Mouse (Mus musculus) E14TG2a.4 (cell line): ENCODE data around the gene Frmd4b.

Experiments used
- CTCF ChIP-seq: conservative IDR thresholded peaks from 2 replicates; pipeline ENCODE4 v1.5.1; 2014; ENCODE audit warnings: low read length
- NANOG ChIP-seq: IDR thresholded peaks from 2 replicates; pipeline ENCODE4 v1.6.1; 2014; ENCODE audit warnings: borderline replicate concordance, low read length, mixed read lengths
- POU5F1 ChIP-seq: IDR thresholded peaks from 2 replicates; pipeline ENCODE4 v1.6.1; 2014; ENCODE audit warnings: low read length, borderline replicate concordance

- no peak for TF ChIP-seq CTCF
- no peak for TF ChIP-seq NANOG
- no peak for TF ChIP-seq POU5F1
Observed at GRCm38 (mm10) chr6:97338843-97339242, 278.5 kb downstream of the Frmd4b start.
